Mouse (Mus musculus) brain, embryonic 14.5 days (tissue): ENCODE data around the gene Nlrc5.

Experiments
- CTCF ChIP-seq: fragments of 200-500 bp; IDR thresholded peaks from 2 replicates; pipeline ENCODE4 v1.5.1; 2012; ENCODE audit warnings: inconsistent platforms, mild to moderate bottlenecking, moderate library complexity, borderline replicate concordance; ENCODE audit not compliant: insufficient read depth, insufficient read length; ENCODE audit errors: extremely low read depth
- POLR2A ChIP-seq: fragments of 200-500 bp; IDR thresholded peaks from 2 replicates; pipeline ENCODE4 v1.6.1; 2012; ENCODE audit warnings: mild to moderate bottlenecking, inconsistent platforms, borderline replicate concordance; ENCODE audit not compliant: poor library complexity, insufficient read depth, insufficient read length, severe bottlenecking; ENCODE audit errors: extremely low read depth

DNA sequence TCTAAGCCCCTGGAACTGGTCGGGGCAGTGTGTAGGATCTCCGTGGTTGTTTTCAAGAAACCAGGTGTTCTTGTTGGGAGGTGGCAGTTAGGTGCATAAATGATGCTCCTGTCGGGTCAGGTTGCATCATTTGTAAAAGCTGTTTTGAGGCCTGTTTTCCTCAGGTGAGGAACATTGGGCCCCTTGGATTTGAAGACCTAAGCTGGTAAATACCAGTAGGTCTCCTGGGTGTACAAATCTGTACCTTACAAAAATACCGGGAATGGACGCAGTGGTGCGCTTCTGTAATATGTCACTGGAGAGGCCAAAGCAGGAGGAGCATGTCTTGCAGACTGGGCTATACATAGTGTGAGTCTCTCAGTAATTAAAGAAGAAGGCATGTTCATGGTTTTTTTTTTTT, 46.4 kb upstream of the Nlrc5 start:
- TF ChIP-seq CTCF (no peak), POLR2A (no peak)
